11 mouse cellular contexts compared by ENCODE assay signal in the genomic region with DNA sequence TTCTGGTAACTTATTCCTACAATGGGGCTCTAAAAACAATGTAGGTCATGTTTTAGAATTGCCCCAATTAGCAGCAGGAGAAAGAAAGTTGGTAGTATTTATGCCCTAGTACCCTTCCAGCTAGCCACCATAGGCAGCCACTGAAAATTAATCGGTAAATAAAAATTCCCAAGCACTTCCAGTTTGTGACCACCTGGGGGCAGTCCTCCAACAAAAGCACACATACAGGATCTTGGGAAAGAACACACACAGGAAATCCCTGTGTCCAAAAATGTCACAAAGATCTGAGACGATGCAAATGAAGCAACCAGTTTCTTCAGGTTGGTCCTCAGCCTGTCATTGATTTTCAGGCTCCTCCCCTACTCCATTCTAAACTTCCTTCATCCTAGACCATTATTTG.
DNase-seq lines count a peak whose midpoint lies in the region; ATAC-seq and TF ChIP-seq lines count a peak whose summit lies in the region.
"Had no signal": no experiment of that assay in that cellular context is flagged by ENCODE, and none has a peak within 500 bp of the region (broad histone marks: within the 10 kb centered on the region; RNA-seq: fewer than 3 reads in every experiment).

No protein-coding gene starts in this region.

- H3K9me3 ChIP-seq in kidney, embryonic 14.5 days (ENCODE audit: control insufficient read depth, low read length), result no peaks in the 10 kb centered on the region
- H3K9me3 ChIP-seq: liver, embryonic 15.5 days; stomach, embryonic 15.5 days had no signal

- H3K27ac ChIP-seq in kidney, adult 2 months (ENCODE audit: insufficient read depth, low read depth, low read length), result no peak overlapping the region
- H3K27ac ChIP-seq in kidney, embryonic 14.5 days (ENCODE audit: low read depth, low read length), result no peak overlapping the region
- H3K27ac ChIP-seq in left cerebral cortex, adult 2 months, result no peak overlapping the region
- H3K27ac ChIP-seq: liver, embryonic 15.5 days; stomach, embryonic 15.5 days had no signal

- no peaks in the 10 kb centered on the region; the same call in 1 of the 2 replicates for H3K27me3 ChIP-seq in kidney, adult 2 months (replicated peaks; ENCODE audit: control insufficient read depth, insufficient read depth, low read length)
- H3K27me3 ChIP-seq in kidney, embryonic 14.5 days (ENCODE audit: control insufficient read depth, insufficient read depth, low read length), result no peaks in the 10 kb centered on the region
- H3K27me3 ChIP-seq: liver, embryonic 15.5 days; stomach, embryonic 15.5 days had no signal

- intact Hi-C loops in left cerebral cortex, adult 2 months (cut with DNase I), result loop anchor here (5.0 kb wide), 1 partner anchor 36 kb away; no protein-coding TSS in a partner anchor

- no peak overlapping the region for H3K9ac ChIP-seq in kidney, embryonic 14.5 days (ENCODE audit: low read depth, low read length)
- H3K9ac ChIP-seq: liver, embryonic 15.5 days; stomach, embryonic 15.5 days had no signal

- TF ChIP-seq CTCF in kidney, adult 2 months (conservative IDR thresholded peaks at IDR 0.05; ENCODE audit: insufficient read depth, insufficient read length, low read depth, low read length), result peak; percentile 41; the same call in 1 of the 2 replicates
- TF ChIP-seq CTCF in left cerebral cortex, adult 2 months (IDR thresholded peaks at IDR 0.05), result peak; percentile 73

- no peak overlapping the region for H3K4me2 ChIP-seq in kidney, embryonic 14.5 days (replicated peaks; ENCODE audit: low read depth, low read length)
- H3K4me2 ChIP-seq: liver, embryonic 15.5 days; stomach, embryonic 15.5 days had no signal

- peak; percentile 62 for DNase-seq in kidney, adult 2 months
- peak; percentile 26 for DNase-seq in MEL-GATA-1-ER (ENCODE audit: extremely low read depth, low read depth)
- peak; percentile 27 for DNase-seq in c-Kit-positive CD71-positive TER-119-positive erythroid progenitor cells, embryonic 14.5 days (ENCODE audit: low spot score)
- peak; percentile 19 to 41 for DNase-seq in left cerebral cortex, adult 2 months (ENCODE audit: extremely low spot score in 1 of 2, low spot score in 2 of 2)
- peak; percentile 27 for DNase-seq in retina, postnatal 7 days (ENCODE audit: low read depth, low spot score)
- no peak for DNase-seq in yolk sac, embryonic 10.5 days (ENCODE audit: low spot score)

- TF ChIP-seq POLR2A in kidney, adult 2 months (IDR thresholded peaks at IDR 0.05; ENCODE audit: low read depth, low read length), result no peak

- no peaks in the 10 kb centered on the region for H3K4me1 ChIP-seq in kidney, adult 2 months (ENCODE audit: control insufficient read depth, insufficient read depth, low read length)
- H3K4me1 ChIP-seq in kidney, embryonic 14.5 days (ENCODE audit: control insufficient read depth, insufficient read depth, low read length), result no peaks in the 10 kb centered on the region
- H3K4me1 ChIP-seq: liver, embryonic 15.5 days had no signal

- no peak for ATAC-seq in kidney, embryonic 14.5 days (ENCODE audit: low FRiP score, low TSS enrichment)
- ATAC-seq in granulocyte monocyte progenitor cell, adult 5-6 weeks (replicated peaks; ENCODE audit: poor library complexity, severe bottlenecking), result peak; percentile 61

- 30% methylated on average over 2 of the region's 2 CpGs for WGBS in kidney, adult 2 months
- WGBS in kidney, embryonic 14.5 days, result 50% methylated on average over 2 of the region's 2 CpGs

- no peaks in the 10 kb centered on the region for H3K36me3 ChIP-seq in kidney, adult 2 months (ENCODE audit: control insufficient read depth, insufficient read depth, low read length)
- no peaks in the 10 kb centered on the region for H3K36me3 ChIP-seq in kidney, embryonic 14.5 days (ENCODE audit: control insufficient read depth, insufficient read depth, low read length)
- H3K36me3 ChIP-seq: liver, embryonic 15.5 days; stomach, embryonic 15.5 days had no signal

- H3K4me3 ChIP-seq in kidney, adult 2 months (ENCODE audit: insufficient read depth, low read depth, low read length), result no peak overlapping the region
- no peak overlapping the region for H3K4me3 ChIP-seq in kidney, embryonic 14.5 days (ENCODE audit: low read length)
- H3K4me3 ChIP-seq in left cerebral cortex, adult 2 months, result no peak overlapping the region
- H3K4me3 ChIP-seq: erythroblast, embryonic 14.5 days; liver, embryonic 15.5 days; stomach, embryonic 15.5 days had no signal
